Mouse (Mus musculus): Measurements from ENCODE around the gene Wfdc17.

Gene Wfdc17

GRCm38 (mm10) chr11:83739241-83739640, 35.5 kb downstream of the Wfdc17 start:
- peak; percentile 59 to 70 for DNase-seq (ENCODE audit: low read depth in 2 of 2, low spot score in 2 of 2)

- no peak for DNase-seq (ENCODE audit: low read depth in 2 of 2, low spot score in 2 of 2)
These were observed 36.7 kb downstream of the Wfdc17 start for GRCm38 (mm10) chr11:83740443-83740991.

- DNase-seq (ENCODE audit: low read depth in 2 of 2, low spot score in 2 of 2): no peak
These were observed 38.0 kb downstream of the Wfdc17 start for GRCm38 (mm10) chr11:83741841-83742240.

GRCm38 (mm10) chr11:83742731-83743355, 39.1 kb downstream of the Wfdc17 start:
- DNase-seq (ENCODE audit: low read depth in 2 of 2, low spot score in 2 of 2): no peak

GRCm38 (mm10) chr11:83743525-83743924, 39.7 kb downstream of the Wfdc17 start:
- DNase-seq (ENCODE audit: low read depth in 2 of 2, low spot score in 2 of 2): no peak

GRCm38 (mm10) chr11:83746152-83746551, 42.4 kb downstream of the Wfdc17 start:
- no peak for DNase-seq (ENCODE audit: low read depth in 2 of 2, low spot score in 2 of 2)

- no peak for DNase-seq (ENCODE audit: low read depth in 2 of 2, low spot score in 2 of 2)
These were observed 42.9 kb downstream of the Wfdc17 start, which contains the start of gene Wfdc21 for GRCm38 (mm10) chr11:83746681-83747080. Gene Wfdc21 (plus strand): TSS chr11:83746940.

- DNase-seq (ENCODE audit: low read depth in 2 of 2, low spot score in 2 of 2): no peak
These were observed 43.8 kb downstream of the Wfdc17 start for GRCm38 (mm10) chr11:83747376-83748265.

GRCm38 (mm10) chr11:83753581-83754181, 49.9 kb downstream of the Wfdc17 start, which contains the start of gene Heatr6:
Gene Heatr6 (plus strand): TSS chr11:83753696.
- peak; percentile 79 to 85 for DNase-seq (ENCODE audit: low read depth in 2 of 2, low spot score in 2 of 2)

GRCm38 (mm10) chr11:83754227-83754626, 50.4 kb downstream of the Wfdc17 start:
- DNase-seq (ENCODE audit: low read depth in 2 of 2, low spot score in 2 of 2): no peak
